Mouse (Mus musculus): Measurements from ENCODE around the gene Dcp1a. TPM values are rescaled to one million over a fixed set of nuclear protein-coding genes. Genes with fewer than 3 reads are reported as not detected.

The Dcp1a gene
- polyA plus RNA-seq, 1 experiment, result 28.9 TPM

- no peak overlapping the region for H3K27ac ChIP-seq (ENCODE audit: control insufficient read depth, insufficient read depth, low read depth, low read length)
- TF ChIP-seq POLR2A (IDR thresholded peaks at IDR 0.05; ENCODE audit: control insufficient read depth, low read depth, low read length) (no peak), CTCF (IDR thresholded peaks at IDR 0.05; ENCODE audit: control insufficient read depth, insufficient read depth, insufficient replicate concordance, low read depth, low read length) (no peak)
- no peaks in the 10 kb centered on the region for H3K36me3 ChIP-seq (ENCODE audit: control insufficient read depth, insufficient read depth, low read length)
- H3K4me3 ChIP-seq (ENCODE audit: control insufficient read depth, low read depth, low read length), result no peak overlapping the region
- peaks cover 7% of the 10 kb centered on the region for H3K4me1 ChIP-seq (ENCODE audit: control insufficient read depth, insufficient read depth, low read length)
- H3K27me3 ChIP-seq (ENCODE audit: control insufficient read depth, insufficient read depth, low read length), result no peaks in the 10 kb centered on the region
These were observed 21.9 kb upstream of the Dcp1a start for GRCm38 (mm10) chr14:30457436-30457835.

DNA sequence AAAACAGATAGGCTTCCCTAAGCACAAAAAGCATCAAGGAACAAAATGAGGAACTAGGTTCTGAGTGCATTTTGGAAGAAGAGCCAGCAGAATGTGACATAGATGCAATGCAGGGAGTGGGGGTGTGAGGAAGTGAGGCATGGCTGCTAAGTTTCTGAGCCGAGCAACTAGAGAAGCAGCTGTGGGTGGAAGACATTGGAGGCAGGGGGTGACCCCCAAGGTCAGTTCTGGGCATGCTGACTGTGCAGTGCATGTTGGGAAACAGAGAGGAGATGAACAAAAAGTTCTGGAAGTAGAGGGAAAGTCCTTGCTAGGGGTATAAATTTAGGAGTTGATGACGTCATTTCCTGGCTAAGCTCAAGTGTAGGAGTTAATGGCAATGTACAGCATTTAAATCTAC is 21.4 kb upstream of the Dcp1a start:
- TF ChIP-seq CTCF (IDR thresholded peaks at IDR 0.05; ENCODE audit: control insufficient read depth, insufficient read depth, insufficient replicate concordance, low read depth, low read length) (no peak), POLR2A (IDR thresholded peaks at IDR 0.05; ENCODE audit: control insufficient read depth, low read depth, low read length) (no peak)
- Histone ChIP-seq H3K27ac (ENCODE audit: control insufficient read depth, insufficient read depth, low read depth, low read length) (no peak overlapping the region), H3K4me3 (ENCODE audit: control insufficient read depth, low read depth, low read length) (no peak overlapping the region), H3K4me1 (ENCODE audit: control insufficient read depth, insufficient read depth, low read length) (peaks cover 7% of the 10 kb centered on the region), H3K36me3 (ENCODE audit: control insufficient read depth, insufficient read depth, low read length) (no peaks in the 10 kb centered on the region), H3K27me3 (ENCODE audit: control insufficient read depth, insufficient read depth, low read length) (no peaks in the 10 kb centered on the region)

DNA sequence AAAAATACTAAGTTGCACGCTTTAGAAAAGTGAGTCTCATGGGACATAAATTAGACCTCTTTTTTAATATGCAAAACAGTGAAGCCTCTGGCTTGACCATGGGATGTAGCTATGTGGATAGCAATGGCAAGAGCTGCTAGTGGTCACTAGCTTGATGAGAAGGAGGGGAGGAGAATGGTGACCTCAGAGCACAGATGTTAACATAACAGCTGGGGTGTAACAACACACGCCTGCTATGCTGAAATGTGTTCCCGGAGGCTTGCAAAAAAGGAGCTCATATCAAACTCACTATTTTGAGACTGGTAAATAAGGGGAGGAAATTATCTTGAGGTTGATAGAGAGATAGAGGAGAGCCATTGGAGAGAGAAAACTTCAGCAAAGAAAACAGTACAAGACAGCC is 20.5 kb upstream of the Dcp1a start:
- TF ChIP-seq CTCF (IDR thresholded peaks at IDR 0.05; ENCODE audit: control insufficient read depth, insufficient read depth, insufficient replicate concordance, low read depth, low read length), result no peak
- no peak for TF ChIP-seq POLR2A (IDR thresholded peaks at IDR 0.05; ENCODE audit: control insufficient read depth, low read depth, low read length)
- H3K27ac ChIP-seq (ENCODE audit: control insufficient read depth, insufficient read depth, low read depth, low read length), result no peak overlapping the region

GRCm38 (mm10) chr14:30459891-30460523 is 19.3 kb upstream of the Dcp1a start:
- H3K27ac ChIP-seq (ENCODE audit: control insufficient read depth, insufficient read depth, low read depth, low read length), result no peak overlapping the region
- H3K36me3 ChIP-seq (ENCODE audit: control insufficient read depth, insufficient read depth, low read length), result no peaks in the 10 kb centered on the region
- H3K4me1 ChIP-seq (ENCODE audit: control insufficient read depth, insufficient read depth, low read length), result peaks cover 7% of the 10 kb centered on the region
- no peaks in the 10 kb centered on the region for H3K27me3 ChIP-seq (ENCODE audit: control insufficient read depth, insufficient read depth, low read length)
- H3K4me3 ChIP-seq (ENCODE audit: control insufficient read depth, low read depth, low read length), result no peak overlapping the region
- TF ChIP-seq POLR2A (IDR thresholded peaks at IDR 0.05; ENCODE audit: control insufficient read depth, low read depth, low read length) (no peak), CTCF (IDR thresholded peaks at IDR 0.05; ENCODE audit: control insufficient read depth, insufficient read depth, insufficient replicate concordance, low read depth, low read length) (peak; percentile 91)

More for the DNA sequence above, 20.5 kb upstream of the Dcp1a start:
- Histone ChIP-seq H3K27me3 (ENCODE audit: control insufficient read depth, insufficient read depth, low read length) (no peaks in the 10 kb centered on the region), H3K36me3 (ENCODE audit: control insufficient read depth, insufficient read depth, low read length) (no peaks in the 10 kb centered on the region), H3K4me3 (ENCODE audit: control insufficient read depth, low read depth, low read length) (no peak overlapping the region), H3K4me1 (ENCODE audit: control insufficient read depth, insufficient read depth, low read length) (peaks cover 7% of the 10 kb centered on the region)

DNA sequence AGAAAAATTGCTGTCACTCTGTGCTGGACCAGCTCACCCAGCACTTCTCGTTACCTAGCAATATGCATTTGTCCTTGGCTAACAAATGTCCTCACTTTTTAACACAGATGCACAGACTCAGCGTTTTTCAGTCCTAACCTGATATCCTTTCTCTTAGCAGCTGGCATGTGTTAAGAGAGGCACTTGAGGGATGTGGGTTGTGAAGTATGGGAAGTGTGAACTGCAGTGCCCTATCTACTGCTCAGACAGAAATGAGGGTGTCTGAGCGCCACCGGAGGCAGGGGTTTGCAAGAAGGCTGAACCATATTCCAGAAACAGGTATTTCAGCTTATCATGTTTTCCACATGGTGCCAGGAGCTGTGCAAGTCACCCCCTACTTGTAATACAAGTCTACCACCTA is 16.0 kb upstream of the Dcp1a start:
- no peaks in the 10 kb centered on the region for H3K27me3 ChIP-seq (ENCODE audit: control insufficient read depth, insufficient read depth, low read length)
- no peak overlapping the region for H3K27ac ChIP-seq (ENCODE audit: control insufficient read depth, insufficient read depth, low read depth, low read length)
- H3K4me1 ChIP-seq (ENCODE audit: control insufficient read depth, insufficient read depth, low read length), result peaks cover 6% of the 10 kb centered on the region
- TF ChIP-seq POLR2A (IDR thresholded peaks at IDR 0.05; ENCODE audit: control insufficient read depth, low read depth, low read length) (no peak), CTCF (IDR thresholded peaks at IDR 0.05; ENCODE audit: control insufficient read depth, insufficient read depth, insufficient replicate concordance, low read depth, low read length) (no peak)
- H3K4me3 ChIP-seq (ENCODE audit: control insufficient read depth, low read depth, low read length), result no peak overlapping the region
- no peaks in the 10 kb centered on the region for H3K36me3 ChIP-seq (ENCODE audit: control insufficient read depth, insufficient read depth, low read length)

- H3K36me3 ChIP-seq (ENCODE audit: control insufficient read depth, insufficient read depth, low read length), result no peaks in the 10 kb centered on the region
- H3K27me3 ChIP-seq (ENCODE audit: control insufficient read depth, insufficient read depth, low read length), result no peaks in the 10 kb centered on the region
- no peak overlapping the region for H3K27ac ChIP-seq (ENCODE audit: control insufficient read depth, insufficient read depth, low read depth, low read length)
- no peak for TF ChIP-seq CTCF (IDR thresholded peaks at IDR 0.05; ENCODE audit: control insufficient read depth, insufficient read depth, insufficient replicate concordance, low read depth, low read length)
- no peak for TF ChIP-seq POLR2A (IDR thresholded peaks at IDR 0.05; ENCODE audit: control insufficient read depth, low read depth, low read length)
- H3K4me3 ChIP-seq (ENCODE audit: control insufficient read depth, low read depth, low read length), result no peak overlapping the region
- H3K4me1 ChIP-seq (ENCODE audit: control insufficient read depth, insufficient read depth, low read length), result no peaks in the 10 kb centered on the region
These were observed 5.7 kb upstream of the Dcp1a start for GRCm38 (mm10) chr14:30473605-30474004.

- H3K4me3 ChIP-seq (ENCODE audit: control insufficient read depth, low read depth, low read length), result no peak overlapping the region
- H3K27me3 ChIP-seq (ENCODE audit: control insufficient read depth, insufficient read depth, low read length), result no peaks in the 10 kb centered on the region
- H3K27ac ChIP-seq (ENCODE audit: control insufficient read depth, insufficient read depth, low read depth, low read length), result no peak overlapping the region
- H3K36me3 ChIP-seq (ENCODE audit: control insufficient read depth, insufficient read depth, low read length), result no peaks in the 10 kb centered on the region
- TF ChIP-seq CTCF (IDR thresholded peaks at IDR 0.05; ENCODE audit: control insufficient read depth, insufficient read depth, insufficient replicate concordance, low read depth, low read length) (no peak), POLR2A (IDR thresholded peaks at IDR 0.05; ENCODE audit: control insufficient read depth, low read depth, low read length) (no peak)
- H3K4me1 ChIP-seq (ENCODE audit: control insufficient read depth, insufficient read depth, low read length), result no peaks in the 10 kb centered on the region
These were observed 4.9 kb upstream of the Dcp1a start for GRCm38 (mm10) chr14:30474416-30474815.
